Mouse (Mus musculus): ENCODE data around the gene Emc6. TPM values are rescaled to one million over a fixed set of nuclear protein-coding genes. Genes with fewer than 3 reads are reported as not detected.
A peak's percentile ranks its signal among the peaks of the same experiment; 100 is the strongest.

Emc6 gene
- polyA plus RNA-seq, 1 experiment from 2014 or later = 133 TPM

DNA sequence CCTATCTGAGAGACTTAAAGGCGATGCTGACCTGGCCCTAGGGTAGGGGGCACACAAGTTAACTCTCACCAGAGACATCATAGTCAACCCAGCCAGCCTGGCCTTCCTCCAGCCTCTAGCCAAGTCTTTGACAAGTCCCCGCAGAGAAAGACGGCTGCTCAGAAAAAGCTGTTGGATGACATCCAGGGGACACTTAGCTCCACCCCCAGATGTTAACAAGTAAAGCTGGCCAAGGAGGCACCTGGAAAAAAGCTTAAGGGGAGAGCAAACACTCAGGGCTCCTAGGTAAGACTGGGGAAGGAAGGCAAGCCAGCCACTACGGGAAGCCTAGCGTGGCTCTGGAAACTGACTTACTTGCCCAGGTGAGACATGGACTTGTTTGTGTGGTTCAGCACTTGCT lies 4.7 kb downstream of the Emc6 start:
- Histone ChIP-seq H3K27me3 (no peaks in the 10 kb centered on the region), H3K9me3 (replicated peaks) (no peaks in the 10 kb centered on the region), H3K9ac (no peak overlapping the region), H3K4me1 (peaks cover 18% of the 10 kb centered on the region), H3K4me3 (no peak overlapping the region), H3K4me2 (no peak overlapping the region), H3K36me3 (ENCODE audit: poor library complexity, severe bottlenecking) (peaks cover 39% of the 10 kb centered on the region), H3K27ac (no peak overlapping the region)
- ATAC-seq = no peak
- 67% methylated on average over 5 of the region's 5 CpGs for WGBS

- 39% methylated on average over 4 of the region's 4 CpGs for WGBS
- ATAC-seq = peak; percentile 41; the same call in 1 of the 2 replicates
Measured at GRCm38 (mm10) chr11:73169231-73169630, 7.6 kb downstream of the Emc6 start.

DNA sequence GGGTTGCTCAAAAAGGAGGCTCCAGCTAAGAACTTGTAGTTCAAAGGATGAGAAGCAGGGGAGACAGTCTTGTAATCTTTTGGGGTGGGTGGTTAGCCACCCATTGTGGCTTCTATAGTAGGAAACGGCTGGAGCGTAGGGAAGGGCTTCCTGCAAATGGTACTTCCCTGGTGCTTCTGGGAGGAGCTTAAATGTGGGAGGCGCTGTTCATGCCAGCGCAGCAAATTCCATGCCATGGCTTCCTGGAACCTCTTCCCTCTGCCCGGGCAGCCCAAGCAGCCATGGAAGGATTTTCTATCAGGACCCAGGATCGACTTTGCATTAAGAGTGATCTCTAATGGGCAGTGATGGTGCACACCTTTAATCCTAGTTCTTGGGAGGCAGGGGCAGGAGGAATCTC lies 8.3 kb downstream of the Emc6 start:
- WGBS = 86% methylated on average over 6 of the region's 6 CpGs
- no peak overlapping the region for H3K9ac ChIP-seq

More at GRCm38 (mm10) chr11:73169231-73169630, 7.6 kb downstream of the Emc6 start:
- no peak overlapping the region for H3K27ac ChIP-seq
- no peak overlapping the region for H3K4me2 ChIP-seq
- no peak overlapping the region for H3K4me3 ChIP-seq
- H3K4me1 ChIP-seq = no peaks in the 10 kb centered on the region
- peaks cover 32% of the 10 kb centered on the region for H3K36me3 ChIP-seq (ENCODE audit: poor library complexity, severe bottlenecking)
- H3K9me3 ChIP-seq (replicated peaks) = no peaks in the 10 kb centered on the region
- H3K9ac ChIP-seq = no peak overlapping the region
- no peaks in the 10 kb centered on the region for H3K27me3 ChIP-seq

DNA sequence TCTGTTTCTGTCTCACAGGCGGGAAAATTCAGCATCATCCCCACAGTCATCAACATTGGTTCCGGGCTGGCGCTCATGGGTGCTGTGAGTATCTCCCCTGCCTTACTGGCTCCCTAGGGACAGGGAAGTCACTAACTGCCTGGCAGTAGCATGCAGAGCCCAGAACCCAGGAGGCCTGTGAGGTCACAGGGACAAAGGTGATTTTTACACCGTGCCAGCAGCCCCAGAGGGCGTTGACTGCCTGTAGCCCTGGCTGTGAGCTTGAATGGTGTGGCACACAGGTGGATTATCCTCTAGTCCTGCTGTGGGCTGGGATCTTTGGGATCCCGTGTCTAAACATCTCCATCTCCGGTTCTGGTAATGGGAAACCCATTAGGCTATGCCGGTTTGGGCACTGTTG lies 8.8 kb downstream of the Emc6 start:
- no peaks in the 10 kb centered on the region for H3K4me1 ChIP-seq
- H3K9ac ChIP-seq = no peak overlapping the region
- no peak overlapping the region for H3K27ac ChIP-seq
- no peak for ATAC-seq
- no peak overlapping the region for H3K4me3 ChIP-seq
- H3K9me3 ChIP-seq (replicated peaks) = no peaks in the 10 kb centered on the region
- WGBS = 85% methylated on average over 8 of the region's 8 CpGs
- no peak overlapping the region for H3K4me2 ChIP-seq
- H3K36me3 ChIP-seq (ENCODE audit: poor library complexity, severe bottlenecking) = peaks cover 24% of the 10 kb centered on the region; the same call in 1 of the 2 replicates
- H3K27me3 ChIP-seq = no peaks in the 10 kb centered on the region

More for the DNA sequence above, 8.3 kb downstream of the Emc6 start:
- ATAC-seq = no peak
- Histone ChIP-seq H3K4me3 (no peak overlapping the region), H3K27me3 (no peaks in the 10 kb centered on the region), H3K9me3 (replicated peaks) (no peaks in the 10 kb centered on the region), H3K4me1 (no peaks in the 10 kb centered on the region), H3K27ac (no peak overlapping the region), H3K4me2 (no peak overlapping the region), H3K36me3 (ENCODE audit: poor library complexity, severe bottlenecking) (peaks cover 29% of the 10 kb centered on the region)

GRCm38 (mm10) chr11:73162284-73162683 lies 14.6 kb downstream of the Emc6 start:
- WGBS = 86% methylated on average over 5 of the region's 5 CpGs
- no peak for ATAC-seq

GRCm38 (mm10) chr11:73161616-73162015 lies 15.2 kb downstream of the Emc6 start:
- H3K27ac ChIP-seq = no peak overlapping the region
- H3K4me3 ChIP-seq = no peak overlapping the region
- peaks cover 36% of the 10 kb centered on the region for H3K27me3 ChIP-seq
- peaks cover 9% of the 10 kb centered on the region; the same call in 1 of the 2 replicates for H3K4me1 ChIP-seq
- ATAC-seq = no peak
- no peak overlapping the region for H3K4me2 ChIP-seq
- no peaks in the 10 kb centered on the region for H3K9me3 ChIP-seq (replicated peaks)
- no peak overlapping the region for H3K9ac ChIP-seq
- WGBS = 91% methylated on average over 4 of the region's 4 CpGs
- no peaks in the 10 kb centered on the region for H3K36me3 ChIP-seq (ENCODE audit: poor library complexity, severe bottlenecking)

More at GRCm38 (mm10) chr11:73162284-73162683, 14.6 kb downstream of the Emc6 start:
- Histone ChIP-seq H3K9me3 (replicated peaks) (no peaks in the 10 kb centered on the region), H3K4me2 (no peak overlapping the region), H3K4me3 (no peak overlapping the region), H3K9ac (no peak overlapping the region), H3K36me3 (ENCODE audit: poor library complexity, severe bottlenecking) (no peaks in the 10 kb centered on the region), H3K27me3 (peaks cover 36% of the 10 kb centered on the region), H3K4me1 (peaks cover 9% of the 10 kb centered on the region; the same call in 1 of the 2 replicates), H3K27ac (no peak overlapping the region)

GRCm38 (mm10) chr11:73160811-73161200 lies 16.0 kb downstream of the Emc6 start:
- Histone ChIP-seq H3K4me2 (peak overlapping the region; percentile 64), H3K9me3 (replicated peaks) (no peaks in the 10 kb centered on the region), H3K27ac (no peak overlapping the region), H3K4me1 (peaks cover 9% of the 10 kb centered on the region; the same call in 1 of the 2 replicates), H3K27me3 (peaks cover 36% of the 10 kb centered on the region), H3K9ac (no peak overlapping the region; the same call in 1 of the 2 replicates), H3K36me3 (ENCODE audit: poor library complexity, severe bottlenecking) (no peaks in the 10 kb centered on the region), H3K4me3 (peak overlapping the region; percentile 37)
- no peak for ATAC-seq
- WGBS = 31% methylated on average over 6 of the region's 6 CpGs

DNA sequence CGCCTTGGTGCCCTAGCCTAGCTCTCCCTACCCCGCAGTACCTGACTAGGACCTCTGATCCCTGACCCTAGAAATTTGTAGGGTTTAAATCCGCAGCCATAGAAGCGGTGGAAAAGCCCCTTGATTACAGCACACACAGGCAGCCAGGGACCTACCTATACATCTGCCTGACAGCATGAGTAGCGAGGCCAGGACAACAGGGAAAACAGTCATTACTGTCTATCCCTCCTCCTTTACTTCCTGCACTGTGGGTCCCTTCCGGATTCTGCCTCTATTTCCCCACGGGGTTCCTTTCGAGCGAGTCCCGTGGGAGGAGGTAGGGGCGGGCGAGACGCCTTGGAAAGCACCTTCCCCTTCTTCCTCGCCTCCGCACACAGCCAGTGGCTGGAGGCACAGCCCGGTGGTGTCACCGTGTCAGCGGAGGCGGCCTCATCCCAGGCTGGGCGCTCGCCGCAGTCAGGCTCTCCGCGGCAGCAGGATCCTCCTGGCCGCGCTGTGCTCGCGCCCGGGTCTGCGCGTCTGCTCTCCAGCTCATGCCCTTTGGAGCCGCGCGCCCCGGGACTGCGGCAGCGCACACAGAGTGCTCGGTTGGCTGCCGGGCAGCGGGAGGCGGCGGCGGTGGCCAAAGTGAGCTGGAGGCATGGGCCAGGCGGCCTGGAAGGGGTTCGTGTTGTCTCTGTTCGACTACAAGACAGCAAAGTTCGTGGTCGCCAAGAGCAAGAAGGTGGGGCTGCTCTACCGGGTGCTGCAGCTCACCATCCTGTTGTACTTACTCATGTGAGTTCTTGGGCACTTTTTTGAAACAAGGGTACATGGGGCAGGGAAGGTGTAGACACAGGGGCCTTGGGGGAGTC lies 16.7 kb downstream of the Emc6 start, which contains the start of gene P2rx5:
Gene P2rx5, plus strand, starts transcription at position 465 of the 854 bp plus-strand sequence.
- 3% methylated on average over 49 of the region's 49 CpGs for WGBS
- ATAC-seq = no peak
- Histone ChIP-seq H3K9me3 (replicated peaks) (no peaks in the 10 kb centered on the region), H3K4me2 (peak within 1 kb of the TSS; percentile 64), H3K4me1 (peaks cover 9% of the 10 kb centered on the region; the same call in 1 of the 2 replicates), H3K27me3 (peaks cover 36% of the 10 kb centered on the region), H3K36me3 (ENCODE audit: poor library complexity, severe bottlenecking) (no peaks in the 10 kb centered on the region), H3K4me3 (peak within 1 kb of the TSS; percentile 37), H3K27ac (no peak within 1 kb of the TSS), H3K9ac (peak within 1 kb of the TSS; percentile 17)

GRCm38 (mm10) chr11:73155071-73155470 lies 21.8 kb downstream of the Emc6 start:
- H3K9me3 ChIP-seq (replicated peaks) = no peaks in the 10 kb centered on the region
- H3K9ac ChIP-seq = no peak overlapping the region
- H3K27ac ChIP-seq = no peak overlapping the region
- peaks cover 19% of the 10 kb centered on the region for H3K27me3 ChIP-seq
- H3K4me1 ChIP-seq = 0 out of 2 replicates have a peak, but pooled peaks cover under 1% of the 10 kb centered on the region
- no peaks in the 10 kb centered on the region for H3K36me3 ChIP-seq (ENCODE audit: poor library complexity, severe bottlenecking)
- ATAC-seq = no peak
- 75% methylated on average over 6 of the region's 6 CpGs for WGBS
- no peak overlapping the region for H3K4me2 ChIP-seq
- no peak overlapping the region for H3K4me3 ChIP-seq

- no peaks in the 10 kb centered on the region for H3K9me3 ChIP-seq (replicated peaks)
- H3K27me3 ChIP-seq = 0 out of 2 replicates have a peak, but pooled peaks cover under 1% of the 10 kb centered on the region
- no peak overlapping the region for H3K4me3 ChIP-seq
- no peak overlapping the region for H3K27ac ChIP-seq
- no peak overlapping the region for H3K9ac ChIP-seq
- no peak for ATAC-seq
- H3K4me1 ChIP-seq = no peaks in the 10 kb centered on the region
- no peak overlapping the region for H3K4me2 ChIP-seq
- WGBS = 72% methylated on average over 9 of the region's 9 CpGs
- no peaks in the 10 kb centered on the region for H3K36me3 ChIP-seq (ENCODE audit: poor library complexity, severe bottlenecking)
Measured at GRCm38 (mm10) chr11:73148209-73148608, 28.6 kb downstream of the Emc6 start.

DNA sequence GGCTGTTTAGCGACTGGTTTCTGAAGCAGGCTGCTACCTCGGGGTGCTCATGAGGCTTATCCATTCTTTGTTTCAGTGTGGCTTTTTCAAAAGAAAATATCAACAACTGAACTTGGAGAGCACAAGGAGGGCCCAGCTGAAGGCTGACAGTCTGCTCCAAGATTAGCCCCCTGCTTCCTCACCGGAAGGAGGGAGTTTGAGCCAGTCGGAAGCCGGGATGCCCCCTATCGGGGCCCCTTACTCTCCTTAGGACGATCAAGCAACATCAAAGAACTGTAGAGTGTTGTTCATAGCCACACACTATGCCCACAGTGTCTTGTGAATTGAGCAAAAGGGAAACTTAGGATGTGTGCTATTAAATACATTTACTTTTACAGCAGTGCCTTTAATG lies 29.9 kb downstream of the Emc6 start:
- no peak overlapping the region for H3K4me3 ChIP-seq
- no peaks in the 10 kb centered on the region for H3K9me3 ChIP-seq (replicated peaks)
- no peak for ATAC-seq
- H3K4me2 ChIP-seq = no peak overlapping the region
- H3K9ac ChIP-seq = no peak overlapping the region
- no peaks in the 10 kb centered on the region for H3K36me3 ChIP-seq (ENCODE audit: poor library complexity, severe bottlenecking)
- H3K27me3 ChIP-seq = 0 out of 2 replicates have a peak, but pooled peaks cover 2% of the 10 kb centered on the region
- no peaks in the 10 kb centered on the region for H3K4me1 ChIP-seq
- WGBS = 59% methylated on average over 7 of the region's 7 CpGs
- no peak overlapping the region for H3K27ac ChIP-seq

Data from forebrain, embryonic 13.5 days (tissue).